Mouse (Mus musculus): Measurements from ENCODE around the gene Phpt1. TPM values are rescaled to one million over a fixed set of nuclear protein-coding genes. Genes with fewer than 3 reads are reported as not detected.
A peak's percentile ranks its signal among the peaks of the same experiment; 100 is the strongest.

Gene Phpt1
- polyA plus RNA-seq, 1 experiment from 2014 or later = 69.2 TPM

DNA sequence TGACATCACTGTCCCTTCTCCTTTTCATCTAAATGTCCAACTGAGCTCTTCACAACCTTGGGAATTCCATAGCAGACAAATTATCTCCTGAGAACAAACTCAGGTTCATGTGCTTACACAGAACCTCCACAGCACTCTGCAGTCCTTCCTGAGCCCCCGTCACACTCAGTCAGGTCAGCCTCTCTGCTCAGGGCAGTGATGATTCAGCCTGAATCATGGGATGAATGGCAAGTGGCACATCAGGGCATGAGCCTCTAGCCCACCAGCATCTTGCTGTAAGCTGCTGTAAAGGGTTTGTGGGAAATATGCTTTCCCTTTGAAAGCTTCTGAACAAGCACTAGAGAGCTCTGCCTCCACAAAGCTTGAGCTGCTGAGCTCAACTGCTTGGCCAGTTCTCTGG is 23.7 kb upstream of the Phpt1 start:
- H3K27ac ChIP-seq = no peak overlapping the region
- no peak overlapping the region for H3K4me2 ChIP-seq
- no peaks in the 10 kb centered on the region for H3K9me3 ChIP-seq (replicated peaks)
- no peak for ATAC-seq
- H3K36me3 ChIP-seq = peaks cover 93% of the 10 kb centered on the region
- H3K4me3 ChIP-seq = no peak overlapping the region
- no peaks in the 10 kb centered on the region for H3K27me3 ChIP-seq (replicated peaks)
- WGBS (ENCODE audit: insufficient replicate concordance) = 85% methylated on average over 1 of the region's 1 CpGs
- no peak overlapping the region for H3K9ac ChIP-seq
- peaks cover 9% of the 10 kb centered on the region; the same call in 1 of the 2 replicates for H3K4me1 ChIP-seq

DNA sequence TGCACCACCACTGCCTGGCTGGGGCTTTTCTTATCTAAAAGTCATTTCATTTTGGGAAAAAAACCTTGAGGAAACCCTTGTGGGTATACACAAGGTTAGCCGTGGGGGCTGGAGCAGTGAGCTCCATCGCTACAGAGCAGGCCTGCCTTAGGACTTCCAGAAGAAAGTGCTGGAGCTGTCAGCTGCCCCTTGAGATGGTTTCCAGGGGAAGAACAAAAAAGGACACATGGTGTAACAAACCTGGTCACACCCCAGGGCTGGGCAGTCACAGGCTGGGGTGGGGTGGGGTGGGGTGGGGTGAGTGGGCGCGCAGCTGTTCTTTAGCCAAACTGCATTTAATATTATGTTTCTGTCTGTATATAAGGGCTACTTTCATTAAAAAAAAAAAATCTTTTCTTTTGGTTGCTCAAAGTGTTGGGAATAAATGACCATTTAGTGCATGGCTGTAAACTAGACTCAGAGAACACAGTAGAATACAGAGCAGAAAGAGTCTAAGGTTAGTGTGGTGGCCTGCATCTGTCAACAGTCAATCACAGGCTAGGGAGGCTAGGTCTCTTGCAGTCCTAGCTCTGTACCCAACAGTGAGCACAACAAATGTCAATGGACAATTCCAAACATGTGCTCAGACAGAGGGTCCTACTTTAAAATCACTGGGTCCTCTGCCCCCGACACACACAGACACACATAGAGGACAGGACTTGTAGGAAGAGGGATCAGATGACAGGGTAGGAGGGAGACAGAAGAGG is 21.9 kb upstream of the Phpt1 start:
- H3K4me2 ChIP-seq = no peak overlapping the region
- peaks cover 95% of the 10 kb centered on the region for H3K36me3 ChIP-seq
- no peaks in the 10 kb centered on the region for H3K27me3 ChIP-seq (replicated peaks)
- H3K9ac ChIP-seq = no peak overlapping the region
- 89% methylated on average over 5 of the region's 5 CpGs for WGBS (ENCODE audit: insufficient replicate concordance)
- no peaks in the 10 kb centered on the region for H3K9me3 ChIP-seq (replicated peaks)
- H3K27ac ChIP-seq = no peak overlapping the region
- no peak overlapping the region for H3K4me3 ChIP-seq
- no peak for ATAC-seq
- peaks cover 9% of the 10 kb centered on the region; the same call in 1 of the 2 replicates for H3K4me1 ChIP-seq

DNA sequence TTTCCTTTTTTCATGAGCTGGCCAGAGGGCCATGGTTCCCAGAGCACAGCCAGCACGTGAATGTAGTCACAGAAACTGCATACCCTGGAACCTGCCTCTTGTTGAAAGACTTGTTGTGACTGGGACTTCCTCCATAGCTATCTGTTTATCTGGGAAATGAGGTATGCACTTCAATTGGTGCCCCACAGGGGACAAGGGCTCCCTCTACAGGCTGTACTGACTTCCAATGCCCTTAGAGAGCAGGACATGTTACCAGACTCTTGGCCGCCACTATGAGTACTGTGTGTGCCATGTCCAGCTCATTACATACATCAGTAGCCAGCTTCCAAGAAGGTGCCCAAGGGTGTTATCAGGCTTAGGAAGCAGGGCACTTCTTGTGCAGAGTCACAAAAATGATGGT is 16.8 kb upstream of the Phpt1 start:
- no peak overlapping the region for H3K4me2 ChIP-seq
- ATAC-seq = no peak
- H3K9ac ChIP-seq = no peak overlapping the region
- no peak overlapping the region for H3K4me3 ChIP-seq
- H3K36me3 ChIP-seq = peaks cover 94% of the 10 kb centered on the region
- H3K27ac ChIP-seq = no peak overlapping the region
- H3K4me1 ChIP-seq = no peaks in the 10 kb centered on the region
- 63% methylated on average over 2 of the region's 2 CpGs for WGBS (ENCODE audit: insufficient replicate concordance)
- H3K27me3 ChIP-seq (replicated peaks) = no peaks in the 10 kb centered on the region
- H3K9me3 ChIP-seq (replicated peaks) = no peaks in the 10 kb centered on the region

DNA sequence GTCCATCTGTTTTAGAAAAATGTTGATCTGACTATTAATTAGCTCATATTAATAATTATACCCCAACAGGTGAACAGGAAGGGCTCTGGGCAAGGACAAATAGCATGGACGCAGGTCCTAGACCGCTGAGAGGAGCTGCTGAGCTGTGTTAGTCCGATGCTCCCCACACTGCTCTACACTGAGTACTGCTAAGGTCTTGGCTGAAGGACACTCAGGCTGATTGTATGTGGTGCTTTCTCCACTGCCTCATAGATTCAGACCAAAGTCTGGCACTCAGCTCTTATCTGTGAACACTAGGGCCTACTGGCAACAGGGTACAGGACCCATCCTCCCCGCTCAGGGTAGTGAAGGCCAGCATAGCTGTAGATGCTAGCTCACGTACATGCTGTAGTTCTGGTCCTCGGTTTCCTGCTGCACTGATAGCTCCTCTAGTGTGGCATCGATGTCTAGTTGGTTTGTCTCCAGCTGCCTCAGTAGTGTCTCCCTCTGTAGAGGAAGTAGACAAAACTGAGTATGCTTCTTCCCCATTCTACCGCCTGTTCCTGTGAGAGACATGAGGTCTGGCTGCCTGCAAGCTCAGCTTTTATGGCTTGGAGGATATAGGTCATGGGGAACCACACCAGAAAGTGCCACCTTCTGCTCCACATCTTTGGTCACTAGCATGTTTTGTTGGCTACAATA is 13.3 kb upstream of the Phpt1 start:
- ATAC-seq = no peak
- Histone ChIP-seq H3K9me3 (replicated peaks) (no peaks in the 10 kb centered on the region), H3K4me3 (no peak overlapping the region), H3K9ac (no peak overlapping the region), H3K4me1 (peaks cover 7% of the 10 kb centered on the region), H3K27me3 (replicated peaks) (no peaks in the 10 kb centered on the region), H3K4me2 (no peak overlapping the region), H3K36me3 (peaks cover 97% of the 10 kb centered on the region), H3K27ac (no peak overlapping the region)
- 79% methylated on average over 8 of the region's 8 CpGs for WGBS (ENCODE audit: insufficient replicate concordance)

DNA sequence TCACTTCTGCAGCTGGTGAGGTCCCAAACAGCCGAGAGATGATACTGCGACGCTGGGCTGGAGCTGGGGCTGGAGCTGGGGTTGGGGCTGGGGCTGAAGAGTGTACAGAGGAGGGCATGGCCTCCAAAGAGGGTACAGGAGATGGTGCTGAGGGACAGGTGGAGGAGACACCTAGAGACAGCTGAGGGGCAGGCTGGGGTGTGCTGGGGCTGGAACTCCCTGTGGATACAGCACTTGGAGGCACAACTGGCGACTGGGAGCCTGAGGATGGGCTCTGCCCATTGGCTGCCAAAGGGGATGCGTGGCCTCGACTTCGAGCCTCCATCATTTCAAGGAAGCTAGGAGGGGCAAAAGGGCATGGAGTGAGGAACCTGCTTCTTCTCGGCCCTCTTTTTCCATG is 12.3 kb upstream of the Phpt1 start:
- H3K4me2 ChIP-seq = no peak overlapping the region
- peaks cover 17% of the 10 kb centered on the region for H3K4me1 ChIP-seq
- peaks cover 92% of the 10 kb centered on the region for H3K36me3 ChIP-seq
- no peaks in the 10 kb centered on the region for H3K9me3 ChIP-seq (replicated peaks)
- no peak for ATAC-seq
- no peak overlapping the region for H3K9ac ChIP-seq
- H3K4me3 ChIP-seq = no peak overlapping the region
- no peak overlapping the region for H3K27ac ChIP-seq
- WGBS (ENCODE audit: insufficient replicate concordance) = 85% methylated on average over 8 of the region's 8 CpGs
- no peaks in the 10 kb centered on the region for H3K27me3 ChIP-seq (replicated peaks)

DNA sequence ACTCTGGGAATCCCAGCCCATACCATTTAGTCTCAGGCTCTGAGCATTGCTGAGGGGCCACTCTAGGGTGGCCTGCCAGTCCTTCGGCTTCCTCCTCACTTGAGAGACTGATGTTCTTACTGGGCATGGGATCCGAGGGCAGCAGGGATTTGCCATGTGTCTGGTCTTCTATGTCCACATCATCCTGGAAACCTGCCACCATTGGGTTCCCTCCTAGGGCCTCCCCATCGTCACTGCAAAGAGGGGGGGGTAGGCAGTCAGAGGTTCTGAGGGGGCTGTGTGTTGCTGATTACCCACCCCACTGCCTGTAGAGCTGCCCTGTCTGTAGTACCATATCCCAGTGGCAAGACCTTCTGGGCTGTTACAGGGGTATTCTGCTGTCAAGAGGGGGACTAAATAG is 10.6 kb upstream of the Phpt1 start:
- Histone ChIP-seq H3K27me3 (replicated peaks) (peaks cover 9% of the 10 kb centered on the region), H3K9me3 (replicated peaks) (no peaks in the 10 kb centered on the region), H3K36me3 (peaks cover 75% of the 10 kb centered on the region), H3K9ac (no peak overlapping the region), H3K27ac (no peak overlapping the region), H3K4me3 (no peak overlapping the region), H3K4me2 (no peak overlapping the region), H3K4me1 (peaks cover 33% of the 10 kb centered on the region)
- ATAC-seq = no peak
- WGBS (ENCODE audit: insufficient replicate concordance) = 81% methylated on average over 3 of the region's 3 CpGs

DNA sequence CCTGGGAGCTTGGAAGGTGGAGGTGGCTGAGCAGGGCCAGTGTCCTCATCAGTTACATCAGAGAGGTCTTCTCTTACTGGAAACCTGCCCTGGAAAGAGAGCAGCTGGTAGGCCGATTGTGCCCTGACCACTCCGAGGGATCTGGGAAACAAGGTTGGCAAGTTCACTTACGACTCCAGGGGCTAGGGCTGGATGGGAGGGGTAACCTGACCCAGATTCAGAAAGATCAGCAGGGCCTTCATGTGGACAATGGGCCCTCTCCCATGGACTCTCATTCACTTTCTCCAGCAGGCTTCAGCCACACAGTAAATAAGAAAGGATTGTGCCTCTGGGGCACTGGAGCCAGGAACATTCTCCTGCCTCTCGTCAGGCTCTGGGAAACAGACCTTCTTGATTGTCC is 9.8 kb upstream of the Phpt1 start:
- Histone ChIP-seq H3K27me3 (replicated peaks) (peaks cover 16% of the 10 kb centered on the region), H3K9ac (no peak overlapping the region), H3K36me3 (peaks cover 68% of the 10 kb centered on the region), H3K4me1 (peaks cover 40% of the 10 kb centered on the region), H3K4me3 (no peak overlapping the region), H3K9me3 (replicated peaks) (no peaks in the 10 kb centered on the region), H3K27ac (no peak overlapping the region), H3K4me2 (no peak overlapping the region)
- no peak for ATAC-seq
- 81% methylated on average over 4 of the region's 4 CpGs for WGBS (ENCODE audit: insufficient replicate concordance)

DNA sequence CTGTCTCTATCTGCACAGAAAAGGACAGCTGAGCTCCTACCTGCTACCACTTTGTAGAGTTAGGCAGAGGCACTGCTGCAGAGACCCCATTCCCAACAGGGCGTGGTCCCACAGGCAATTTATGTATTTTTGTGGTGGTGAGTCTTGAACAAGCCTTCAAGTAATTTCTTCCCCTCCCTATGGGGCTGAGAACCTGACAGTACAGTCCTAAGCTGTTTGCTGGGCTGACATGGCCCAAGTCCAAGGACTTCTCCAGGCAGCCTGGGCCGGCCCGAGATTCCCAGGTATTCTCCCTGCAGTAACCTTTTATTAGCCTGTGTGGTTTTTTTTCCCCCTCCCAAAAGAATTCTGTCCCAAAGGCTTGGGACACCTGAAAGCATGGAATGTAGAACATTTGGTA is 9.1 kb upstream of the Phpt1 start:
- WGBS (ENCODE audit: insufficient replicate concordance) = 80% methylated on average over 3 of the region's 3 CpGs
- peaks cover 23% of the 10 kb centered on the region for H3K27me3 ChIP-seq (replicated peaks)
- no peak overlapping the region for H3K4me3 ChIP-seq
- H3K9ac ChIP-seq = no peak overlapping the region
- H3K4me1 ChIP-seq = peaks cover 47% of the 10 kb centered on the region
- no peak overlapping the region for H3K4me2 ChIP-seq
- no peak for ATAC-seq
- no peaks in the 10 kb centered on the region for H3K9me3 ChIP-seq (replicated peaks)
- no peak overlapping the region for H3K27ac ChIP-seq
- H3K36me3 ChIP-seq = peaks cover 61% of the 10 kb centered on the region

DNA sequence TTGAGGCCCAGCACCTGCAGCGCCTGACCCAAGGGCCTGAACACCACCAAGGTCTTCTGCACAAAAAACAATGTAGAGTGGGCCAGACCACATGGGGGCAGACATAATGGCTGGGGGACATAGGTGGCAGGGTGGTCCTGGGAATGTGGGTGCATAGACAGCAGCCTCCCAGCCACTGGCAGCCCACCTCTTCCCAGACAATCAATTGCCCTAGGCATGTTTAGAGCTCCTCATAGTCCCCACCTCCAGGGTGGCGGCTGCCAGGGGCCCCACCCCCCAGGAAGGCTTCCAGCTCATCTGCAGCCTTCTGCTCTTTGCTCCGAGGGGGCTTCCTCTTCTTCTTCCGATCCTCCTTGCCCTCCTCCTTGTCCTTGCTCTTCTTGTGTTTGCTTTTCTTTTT is 8.5 kb upstream of the Phpt1 start:
- Histone ChIP-seq H3K4me1 (peaks cover 53% of the 10 kb centered on the region), H3K9ac (no peak overlapping the region), H3K9me3 (replicated peaks) (no peaks in the 10 kb centered on the region), H3K27ac (no peak overlapping the region), H3K4me2 (no peak overlapping the region), H3K36me3 (peaks cover 56% of the 10 kb centered on the region), H3K4me3 (no peak overlapping the region), H3K27me3 (replicated peaks) (peaks cover 29% of the 10 kb centered on the region)
- WGBS (ENCODE audit: insufficient replicate concordance) = 59% methylated on average over 4 of the region's 4 CpGs
- ATAC-seq = no peak

DNA sequence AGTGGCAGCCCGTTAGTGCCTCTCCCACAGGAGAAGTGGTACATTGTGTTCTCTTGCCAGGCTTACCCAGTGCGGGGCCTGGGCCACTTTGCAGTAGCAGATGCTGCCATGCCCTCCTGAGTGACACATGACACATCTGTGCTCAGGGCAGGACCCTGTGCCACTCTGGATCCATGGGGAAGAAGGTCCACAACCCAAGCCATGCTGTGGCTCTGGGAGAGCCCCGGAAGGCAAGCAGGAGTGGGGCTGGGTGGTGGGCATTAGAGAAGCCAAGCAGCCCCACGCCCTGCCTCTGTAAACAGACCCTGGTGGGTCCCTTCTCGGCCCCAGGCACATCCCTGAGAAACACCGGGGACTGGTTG is 8.1 kb upstream of the Phpt1 start:
- ATAC-seq = no peak
- Histone ChIP-seq H3K4me3 (no peak overlapping the region), H3K4me2 (no peak overlapping the region), H3K27ac (no peak overlapping the region), H3K9me3 (replicated peaks) (no peaks in the 10 kb centered on the region), H3K36me3 (peaks cover 51% of the 10 kb centered on the region), H3K4me1 (peaks cover 57% of the 10 kb centered on the region), H3K9ac (no peak overlapping the region), H3K27me3 (replicated peaks) (peaks cover 34% of the 10 kb centered on the region)
- 71% methylated on average over 6 of the region's 6 CpGs for WGBS (ENCODE audit: insufficient replicate concordance)

DNA sequence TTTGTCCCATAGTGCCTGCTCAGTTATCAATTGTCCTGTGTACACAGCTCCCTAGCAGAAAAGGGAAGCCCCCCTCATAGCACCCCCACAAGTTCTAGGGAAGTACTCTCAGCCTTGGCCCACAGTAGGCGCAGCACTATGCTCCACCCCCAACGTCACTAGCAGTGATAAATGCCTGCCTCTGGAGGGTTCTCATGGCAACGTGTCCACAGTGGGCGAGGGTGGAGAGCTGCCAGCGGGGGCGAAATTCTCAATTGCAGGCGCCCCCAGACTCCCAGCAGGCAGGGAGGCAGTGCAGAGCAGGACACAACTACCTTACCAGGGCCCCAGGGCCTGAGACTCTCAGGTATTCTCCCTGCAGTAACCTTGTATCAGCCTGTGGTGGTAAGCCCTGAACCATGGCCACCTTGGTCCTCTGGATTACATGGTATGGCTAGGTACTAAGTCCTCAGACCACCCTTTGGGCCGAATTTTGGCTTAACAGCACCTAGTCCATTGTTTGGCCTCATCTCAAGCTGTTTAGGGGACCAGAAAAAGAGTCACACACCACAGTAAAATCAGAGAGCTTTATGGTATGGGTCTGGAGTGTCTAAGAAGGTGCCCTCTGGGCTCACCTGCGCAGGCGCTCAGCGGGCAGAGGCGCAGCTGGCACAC is 7.6 kb upstream of the Phpt1 start:
- Histone ChIP-seq H3K4me1 (peaks cover 62% of the 10 kb centered on the region), H3K27ac (no peak overlapping the region), H3K4me2 (no peak overlapping the region), H3K36me3 (peaks cover 46% of the 10 kb centered on the region), H3K27me3 (replicated peaks) (peaks cover 39% of the 10 kb centered on the region), H3K9me3 (replicated peaks) (no peaks in the 10 kb centered on the region), H3K9ac (no peak overlapping the region), H3K4me3 (no peak overlapping the region)
- ATAC-seq = peak; percentile 36; the same call in 1 of the 2 replicates
- WGBS (ENCODE audit: insufficient replicate concordance) = 45% methylated on average over 12 of the region's 12 CpGs

DNA sequence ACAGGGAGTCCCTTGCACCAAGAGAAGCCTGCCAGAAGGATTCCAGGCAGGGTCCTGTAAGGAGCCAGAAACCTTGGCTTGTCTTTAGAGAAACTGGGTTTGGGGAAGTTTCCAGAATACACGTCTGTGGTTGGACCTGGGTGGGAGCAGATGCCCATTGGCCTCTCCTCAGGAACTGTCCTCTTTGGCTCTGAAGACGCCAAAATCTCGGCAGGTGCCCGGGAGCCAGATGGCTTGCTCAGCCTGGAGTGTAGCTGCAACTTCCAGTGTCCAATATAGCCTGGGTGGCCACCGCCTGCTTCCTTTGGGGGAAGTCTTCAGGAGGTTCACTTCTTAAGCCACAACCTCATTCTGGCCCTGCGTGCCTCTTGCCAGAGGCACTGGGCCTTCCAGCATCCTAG is 6.9 kb upstream of the Phpt1 start:
- H3K9ac ChIP-seq = no peak overlapping the region

More for the DNA sequence above, 6.9 kb upstream of the Phpt1 start:
- Histone ChIP-seq H3K36me3 (peaks cover 39% of the 10 kb centered on the region), H3K4me2 (peak overlapping the region; percentile 64), H3K9me3 (replicated peaks) (no peaks in the 10 kb centered on the region), H3K4me1 (peaks cover 68% of the 10 kb centered on the region), H3K4me3 (no peak overlapping the region), H3K27ac (no peak overlapping the region), H3K27me3 (replicated peaks) (peaks cover 46% of the 10 kb centered on the region)
- ATAC-seq = no peak
- WGBS (ENCODE audit: insufficient replicate concordance) = 11% methylated on average over 6 of the region's 6 CpGs
